Comparison of ENCODE assay signal across 9 mouse cellular contexts in genomic region chr1:100556937-100557336, GRCm38 (mm10).
DNase-seq lines count a peak whose midpoint lies in the region; ATAC-seq and TF ChIP-seq lines count a peak whose summit lies in the region.
"Had no signal": no experiment of that assay in that cellular context is flagged by ENCODE, and none has a peak within 500 bp of the region (broad histone marks: within the 10 kb centered on the region; RNA-seq: fewer than 3 reads in every experiment).

No protein-coding gene starts in this region.

- TF ChIP-seq CTCF in intestine, postnatal 0 days (IDR thresholded peaks at IDR 0.05; ENCODE audit: low read depth), result peak; percentile 48

- no peaks in the 10 kb centered on the region for H3K9me3 ChIP-seq in intestine, postnatal 0 days (ENCODE audit: control insufficient read depth)
- no peaks in the 10 kb centered on the region for H3K9me3 ChIP-seq in intestine, embryonic 15.5 days
- peaks cover 5% of the 10 kb centered on the region; the same call in 1 of the 2 replicates for H3K9me3 ChIP-seq in heart, embryonic 12.5 days (replicated peaks)

- no peak for ATAC-seq in intestine, postnatal 0 days
- ATAC-seq in intestine, embryonic 15.5 days, result no peak
- no peak for ATAC-seq in megakaryocyte-erythroid progenitor cell, adult 5-6 weeks (replicated peaks; ENCODE audit: low FRiP score, low TSS enrichment, poor library complexity, severe bottlenecking)
- ATAC-seq in heart, embryonic 12.5 days (ENCODE audit: insufficient number of reproducible peaks, low FRiP score), result no peak

- H3K27me3 ChIP-seq in intestine, postnatal 0 days (replicated peaks; ENCODE audit: control insufficient read depth, insufficient read depth, low read length), result no peaks in the 10 kb centered on the region
- H3K27me3 ChIP-seq in intestine, embryonic 15.5 days (replicated peaks), result no peaks in the 10 kb centered on the region
- H3K27me3 ChIP-seq in heart, embryonic 12.5 days (replicated peaks), result no peaks in the 10 kb centered on the region

- no peaks in the 10 kb centered on the region for H3K36me3 ChIP-seq in intestine, postnatal 0 days (ENCODE audit: control insufficient read depth, insufficient read depth)
- H3K36me3 ChIP-seq in intestine, embryonic 15.5 days, result no peaks in the 10 kb centered on the region
- no peaks in the 10 kb centered on the region for H3K36me3 ChIP-seq in heart, embryonic 12.5 days

- peak; percentile 85 for DNase-seq in ES-CJ7 (ENCODE audit: low read depth, low spot score)
- peak; percentile 64 for DNase-seq in embryo, embryonic 10 days (ENCODE audit: low spot score)
- DNase-seq in layer of hippocampus, postnatal 10 days (ENCODE audit: low spot score in 2 of 2), result peak; percentile 4 to 35
- DNase-seq in telencephalon, adult 2 months (ENCODE audit: low read depth, low spot score), result peak; percentile 2

- H3K9ac ChIP-seq in intestine, postnatal 0 days (ENCODE audit: low read depth, low read length), result no peak overlapping the region
- H3K9ac ChIP-seq in intestine, embryonic 15.5 days, result no peak overlapping the region
- no peak overlapping the region for H3K9ac ChIP-seq in heart, embryonic 12.5 days

- no peaks in the 10 kb centered on the region for H3K4me1 ChIP-seq in intestine, postnatal 0 days (replicated peaks; ENCODE audit: control insufficient read depth, insufficient read depth, low read length)
- H3K4me1 ChIP-seq in intestine, embryonic 15.5 days (replicated peaks), result no peaks in the 10 kb centered on the region
- H3K4me1 ChIP-seq in heart, embryonic 12.5 days (replicated peaks), result no peaks in the 10 kb centered on the region

- H3K4me3 ChIP-seq in intestine, postnatal 0 days (ENCODE audit: low read depth, low read length), result no peak overlapping the region
- no peak overlapping the region for H3K4me3 ChIP-seq in intestine, embryonic 15.5 days (replicated peaks)
- H3K4me3 ChIP-seq in heart, embryonic 12.5 days, result no peak overlapping the region
- H3K4me3 ChIP-seq: myocyte had no signal

- no peak overlapping the region for H3K27ac ChIP-seq in intestine, postnatal 0 days (ENCODE audit: low read depth, low read length)
- H3K27ac ChIP-seq in intestine, embryonic 15.5 days, result no peak overlapping the region
- no peak overlapping the region for H3K27ac ChIP-seq in heart, embryonic 12.5 days (ENCODE audit: poor library complexity, severe bottlenecking)

- 31% methylated on average over 2 of the region's 2 CpGs for whole genome bisulfite sequencing in intestine, postnatal 0 days
- 31% methylated on average over 2 of the region's 2 CpGs for WGBS in intestine, embryonic 15.5 days
- WGBS in heart, embryonic 12.5 days, result 18% methylated on average over 2 of the region's 2 CpGs

- H3K4me2 ChIP-seq in intestine, postnatal 0 days (replicated peaks; ENCODE audit: low read depth), result no peak overlapping the region
- no peak overlapping the region for H3K4me2 ChIP-seq in intestine, embryonic 15.5 days (replicated peaks)
- no peak overlapping the region for H3K4me2 ChIP-seq in heart, embryonic 12.5 days

Comparison
In these comparisons a context has a peak if more than half of its experiments do, and no peak if none do; other contexts are left out.
1. DNase-seq: peak in every context shown above with its lines; median percentile 85 in ES-CJ7; 64 in embryo, embryonic 10 days; 20 in layer of hippocampus, postnatal 10 days; 2 in telencephalon, adult 2 months.